9 mouse cellular contexts compared by ENCODE assay signal in genomic region chr7:144931778-144932177, GRCm38 (mm10). TPM values are rescaled to one million over a fixed set of nuclear protein-coding genes. Genes with fewer than 3 reads are reported as not detected.
DNase-seq lines count a peak whose midpoint lies in the region; ATAC-seq lines count a peak whose summit lies in the region.
"Had no signal": no experiment of that assay in that cellular context is flagged by ENCODE, and none has a peak within 500 bp of the region (broad histone marks: within the 10 kb centered on the region; RNA-seq: fewer than 3 reads in every experiment).

No protein-coding gene starts in this region.

- DNase-seq in forebrain, embryonic 14.5 days (ENCODE audit: low spot score) = peak; percentile 45
- DNase-seq in right cerebral cortex, postnatal 10 days (ENCODE audit: low spot score in 2 of 2) = peak; percentile 29 to 38
- no peak for DNase-seq in right cerebral cortex, postnatal 36 days (ENCODE audit: low spot score in 2 of 2)
- peak; percentile 68 for DNase-seq in mesoderm, embryonic 11.5 days (ENCODE audit: low read depth, low spot score)
- DNase-seq in right cerebral cortex, postnatal 25 days = no peak
- DNase-seq in spleen, postnatal 36 days (ENCODE audit: low spot score in 2 of 2) = no peak
- DNase-seq: liver, embryonic 13.5 days had no signal

- H3K9me3 ChIP-seq in forebrain, embryonic 14.5 days (replicated peaks; ENCODE audit: control insufficient read depth, low read length) = no peaks in the 10 kb centered on the region
- H3K9me3 ChIP-seq in forebrain, embryonic 13.5 days (replicated peaks) = no peaks in the 10 kb centered on the region
- H3K9me3 ChIP-seq in embryonic facial prominence, embryonic 12.5 days = no peaks in the 10 kb centered on the region
- H3K9me3 ChIP-seq: liver, embryonic 13.5 days had no signal

- H3K36me3 ChIP-seq in forebrain, embryonic 14.5 days (ENCODE audit: control insufficient read depth, insufficient read depth, low read length) = peaks cover 37% of the 10 kb centered on the region
- H3K36me3 ChIP-seq in forebrain, embryonic 13.5 days (ENCODE audit: poor library complexity, severe bottlenecking) = peaks cover 72% of the 10 kb centered on the region
- peaks cover 51% of the 10 kb centered on the region for H3K36me3 ChIP-seq in embryonic facial prominence, embryonic 12.5 days

- no peak overlapping the region for H3K9ac ChIP-seq in forebrain, embryonic 14.5 days (ENCODE audit: low read length)
- no peak overlapping the region for H3K9ac ChIP-seq in forebrain, embryonic 13.5 days
- H3K9ac ChIP-seq in embryonic facial prominence, embryonic 12.5 days = no peak overlapping the region
- H3K9ac ChIP-seq: liver, embryonic 13.5 days had no signal

- H3K27ac ChIP-seq in forebrain, embryonic 14.5 days (ENCODE audit: low read depth, low read length) = no peak overlapping the region
- no peak overlapping the region for H3K27ac ChIP-seq in forebrain, embryonic 13.5 days
- peak overlapping the region; percentile 36; the same call in 1 of the 2 replicates for H3K27ac ChIP-seq in embryonic facial prominence, embryonic 12.5 days
- H3K27ac ChIP-seq: liver, embryonic 13.5 days had no signal

- no peak overlapping the region for H3K4me3 ChIP-seq in forebrain, embryonic 14.5 days (ENCODE audit: low read depth, low read length)
- H3K4me3 ChIP-seq in forebrain, embryonic 13.5 days = no peak overlapping the region
- no peak overlapping the region for H3K4me3 ChIP-seq in embryonic facial prominence, embryonic 12.5 days
- H3K4me3 ChIP-seq: liver, embryonic 13.5 days had no signal

- no peaks in the 10 kb centered on the region for H3K27me3 ChIP-seq in forebrain, embryonic 14.5 days (replicated peaks; ENCODE audit: control insufficient read depth, insufficient read depth, low read length)
- no peaks in the 10 kb centered on the region for H3K27me3 ChIP-seq in forebrain, embryonic 13.5 days
- H3K27me3 ChIP-seq in embryonic facial prominence, embryonic 12.5 days = no peaks in the 10 kb centered on the region

- H3K4me2 ChIP-seq in forebrain, embryonic 14.5 days (ENCODE audit: low read length) = no peak overlapping the region
- no peak overlapping the region for H3K4me2 ChIP-seq in forebrain, embryonic 13.5 days
- no peak overlapping the region for H3K4me2 ChIP-seq in embryonic facial prominence, embryonic 12.5 days (replicated peaks)
- H3K4me2 ChIP-seq: liver, embryonic 13.5 days had no signal

- ATAC-seq in forebrain, embryonic 14.5 days = no peak
- ATAC-seq in forebrain, embryonic 13.5 days = no peak
- no peak for ATAC-seq in embryonic facial prominence, embryonic 12.5 days (ENCODE audit: insufficient number of reproducible peaks, insufficient read depth, low FRiP score, low TSS enrichment)

- H3K4me1 ChIP-seq in forebrain, embryonic 14.5 days (ENCODE audit: control insufficient read depth, insufficient read depth, low read length) = no peaks in the 10 kb centered on the region
- H3K4me1 ChIP-seq in forebrain, embryonic 13.5 days = peaks cover 21% of the 10 kb centered on the region
- peaks cover 15% of the 10 kb centered on the region for H3K4me1 ChIP-seq in embryonic facial prominence, embryonic 12.5 days

- 15% methylated on average over 3 of the region's 3 CpGs for WGBS in forebrain, embryonic 14.5 days
- 17% methylated on average over 3 of the region's 3 CpGs for WGBS in forebrain, embryonic 13.5 days
- 20% methylated on average over 3 of the region's 3 CpGs for WGBS in embryonic facial prominence, embryonic 12.5 days

RNA-seq across cellular contexts. Expression of gene Ccnd1, which starts 7.9 kb away (rescaled TPM):
- polyA plus RNA-seq in forebrain, embryonic 14.5 days (2014; fragmentation: Nextera tagmentation; extraction: Ambion mirVana) = 60.8 and 70.3 TPM in 2 replicates
- polyA plus RNA-seq in forebrain, embryonic 13.5 days (2015; fragmentation: Nextera tagmentation; extraction: Ambion mirVana) = 111 and 131 TPM in 2 replicates
- 131 and 156 TPM in 2 replicates for polyA plus RNA-seq in embryonic facial prominence, embryonic 12.5 days (2016; fragmentation: Nextera tagmentation; extraction: Ambion mirVana)

RNA-seq across cellular contexts. Expression of gene LTO1, which starts 16.9 kb away (rescaled TPM):
- 26.7 and 27.8 TPM in 2 replicates for polyA plus RNA-seq in forebrain, embryonic 14.5 days (2014; fragmentation: Nextera tagmentation; extraction: Ambion mirVana)
- polyA plus RNA-seq in forebrain, embryonic 13.5 days (2015; fragmentation: Nextera tagmentation; extraction: Ambion mirVana) = 36.1 and 45.6 TPM in 2 replicates
- 25.2 and 25.5 TPM in 2 replicates for polyA plus RNA-seq in embryonic facial prominence, embryonic 12.5 days (2016; fragmentation: Nextera tagmentation; extraction: Ambion mirVana)

RNA-seq across cellular contexts. Expression of gene Fgf15, which starts 35.4 kb away (rescaled TPM):
- polyA plus RNA-seq in forebrain, embryonic 14.5 days (2014; fragmentation: Nextera tagmentation; extraction: Ambion mirVana) = 28.1 and 36.3 TPM in 2 replicates
- 48.2 and 63.2 TPM in 2 replicates for polyA plus RNA-seq in forebrain, embryonic 13.5 days (2015; fragmentation: Nextera tagmentation; extraction: Ambion mirVana)
- 24.5 and 30.1 TPM in 2 replicates for polyA plus RNA-seq in embryonic facial prominence, embryonic 12.5 days (2016; fragmentation: Nextera tagmentation; extraction: Ambion mirVana)

Comparison
In these comparisons a context has a peak if more than half of its experiments do, and no peak if none do; other contexts are left out.
1. DNase-seq: peak in forebrain, embryonic 14.5 days (single experiment), right cerebral cortex, postnatal 10 days (2 of 2) and mesoderm, embryonic 11.5 days (single experiment); none in right cerebral cortex, postnatal 36 days (0 of 2), right cerebral cortex, postnatal 25 days (single experiment) and spleen, postnatal 36 days (0 of 2).